ENCODE assay signal across 8 mouse cellular contexts in the genomic region with DNA sequence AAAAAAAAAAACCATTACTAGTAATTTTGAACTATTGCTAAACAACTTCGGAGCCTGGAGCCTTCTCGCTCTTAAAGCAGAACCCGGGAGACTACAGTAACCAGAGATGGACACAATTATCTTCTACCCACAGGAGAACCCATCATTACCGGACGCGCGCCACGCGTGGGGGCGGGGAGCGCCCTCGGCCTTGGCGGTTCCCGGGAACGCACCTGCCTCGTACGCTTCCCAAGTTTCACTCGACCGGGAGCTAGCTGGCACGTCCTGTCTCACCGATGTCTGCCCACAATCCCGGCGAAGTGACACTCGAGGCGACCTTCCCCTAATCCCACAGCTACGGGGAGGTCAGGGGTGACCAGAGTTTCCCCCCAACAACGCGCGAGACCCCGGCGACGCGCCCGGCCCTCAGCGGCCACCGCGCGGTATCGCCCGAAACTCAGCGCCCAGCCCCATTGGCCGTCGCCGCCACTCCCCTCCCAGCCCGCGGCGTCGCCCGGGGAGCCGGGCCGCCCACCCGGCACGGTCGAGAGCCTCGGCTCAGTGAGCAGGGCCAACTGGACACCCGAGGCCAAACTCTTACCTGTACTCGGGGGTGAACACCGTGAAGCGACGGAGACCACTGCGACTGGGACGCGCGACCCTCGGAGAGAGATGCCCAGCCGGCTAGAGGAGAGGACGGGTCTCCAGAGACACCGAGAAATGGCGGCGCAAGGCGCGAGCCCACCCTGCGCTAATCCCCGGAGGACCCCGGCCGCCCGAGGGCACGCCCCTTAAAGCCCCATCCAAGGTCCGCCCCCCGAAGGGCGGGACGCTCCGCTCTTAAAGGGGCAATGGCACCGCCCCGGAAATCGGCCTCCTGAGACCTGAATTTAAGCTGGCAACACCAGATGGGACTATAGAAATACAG. TPM values are rescaled to one million over a fixed set of nuclear protein-coding genes. Genes with fewer than 3 reads are reported as not detected.
DNase-seq lines count a peak whose midpoint lies in the region; ATAC-seq and TF ChIP-seq lines count a peak whose summit lies in the region.

Epb41l5 (minus strand) TSS at position 796 of the 907 bp plus-strand sequence.

- peak within 1 kb of the TSS; percentile 63; the same call in 1 of the 2 replicates for H3K27ac ChIP-seq in ES-Bruce4 (ENCODE audit: insufficient read depth, low read length)
- peak within 1 kb of the TSS; percentile 74 for H3K27ac ChIP-seq in forebrain, embryonic 13.5 days
- peak within 1 kb of the TSS; percentile 92 for H3K27ac ChIP-seq in heart, postnatal 0 days (ENCODE audit: low read depth)
- peak within 1 kb of the TSS; percentile 86 for H3K27ac ChIP-seq in liver, embryonic 15.5 days (replicated peaks)
- H3K27ac ChIP-seq in neural tube, embryonic 12.5 days = no peak within 1 kb of the TSS
- peak within 1 kb of the TSS; percentile 91 for H3K27ac ChIP-seq in stomach, postnatal 0 days (replicated peaks)

- TF ChIP-seq EP300 in ES-Bruce4 (IDR thresholded peaks at IDR 0.05; ENCODE audit: insufficient read depth, low read depth, low read length) = no peak
- no peak for TF ChIP-seq EP300 in heart, postnatal 0 days (IDR thresholded peaks at IDR 0.05; ENCODE audit: low read depth)
- no peak for TF ChIP-seq EP300 in stomach, postnatal 0 days (optimal IDR thresholded peaks at IDR 0.05)

- peak within 1 kb of the TSS; percentile 88 for H3K4me3 ChIP-seq in ES-Bruce4 (ENCODE audit: low read depth, low read length)
- peak within 1 kb of the TSS; percentile 83 for H3K4me3 ChIP-seq in forebrain, embryonic 13.5 days
- H3K4me3 ChIP-seq in heart, postnatal 0 days (ENCODE audit: low read depth, low read length) = peak within 1 kb of the TSS; percentile 91
- H3K4me3 ChIP-seq in liver, embryonic 15.5 days (replicated peaks) = peak within 1 kb of the TSS; percentile 85
- H3K4me3 ChIP-seq in neural tube, embryonic 12.5 days = peak within 1 kb of the TSS; percentile 71
- H3K4me3 ChIP-seq in stomach, postnatal 0 days (ENCODE audit: low read depth, low read length) = peak within 1 kb of the TSS; percentile 84

- peak; percentile 97 for ATAC-seq in forebrain, embryonic 13.5 days
- peak; percentile 93 for ATAC-seq in heart, postnatal 0 days (ENCODE audit: insufficient read depth, low read depth)
- ATAC-seq in liver, embryonic 15.5 days (ENCODE audit: insufficient read depth) = peak; percentile 88
- peak; percentile 97 for ATAC-seq in neural tube, embryonic 12.5 days (ENCODE audit: low FRiP score, low read depth)
- peak; percentile 95 for ATAC-seq in stomach, postnatal 0 days (ENCODE audit: low FRiP score, low TSS enrichment)

- H3K27me3 ChIP-seq in ES-Bruce4 (ENCODE audit: control insufficient read depth, insufficient read depth, low read length, poor library complexity, severe bottlenecking) = no peaks in the 10 kb centered on the region
- H3K27me3 ChIP-seq in forebrain, embryonic 13.5 days = no peaks in the 10 kb centered on the region
- no peaks in the 10 kb centered on the region for H3K27me3 ChIP-seq in heart, postnatal 0 days (ENCODE audit: control insufficient read depth, insufficient read depth, low read length)
- H3K27me3 ChIP-seq in liver, embryonic 15.5 days = no peaks in the 10 kb centered on the region
- no peaks in the 10 kb centered on the region for H3K27me3 ChIP-seq in neural tube, embryonic 12.5 days (replicated peaks)
- no peaks in the 10 kb centered on the region for H3K27me3 ChIP-seq in stomach, postnatal 0 days (ENCODE audit: control insufficient read depth, insufficient read depth, low read length)

- no peaks in the 10 kb centered on the region for H3K9me3 ChIP-seq in ES-Bruce4 (replicated peaks; ENCODE audit: control insufficient read depth, insufficient read depth, low read length, poor library complexity, severe bottlenecking)
- H3K9me3 ChIP-seq in forebrain, embryonic 13.5 days (replicated peaks) = no peaks in the 10 kb centered on the region
- H3K9me3 ChIP-seq in heart, postnatal 0 days (replicated peaks; ENCODE audit: control insufficient read depth, low read length) = no peaks in the 10 kb centered on the region
- H3K9me3 ChIP-seq in liver, embryonic 15.5 days (replicated peaks) = no peaks in the 10 kb centered on the region
- no peaks in the 10 kb centered on the region for H3K9me3 ChIP-seq in neural tube, embryonic 12.5 days
- H3K9me3 ChIP-seq in stomach, postnatal 0 days (ENCODE audit: control insufficient read depth, low read length) = no peaks in the 10 kb centered on the region

- peak within 1 kb of the TSS; percentile 61 for H3K9ac ChIP-seq in ES-Bruce4 (ENCODE audit: low read depth, poor library complexity, severe bottlenecking)
- H3K9ac ChIP-seq in forebrain, embryonic 13.5 days = peak within 1 kb of the TSS; percentile 77
- H3K9ac ChIP-seq in heart, postnatal 0 days (replicated peaks; ENCODE audit: low read depth, low read length) = peak within 1 kb of the TSS; percentile 68
- H3K9ac ChIP-seq in liver, embryonic 15.5 days = peak within 1 kb of the TSS; percentile 64
- H3K9ac ChIP-seq in neural tube, embryonic 12.5 days = peak within 1 kb of the TSS; percentile 70
- H3K9ac ChIP-seq in stomach, postnatal 0 days (ENCODE audit: low read length) = peak within 1 kb of the TSS; percentile 74

- no peaks in the 10 kb centered on the region for H3K36me3 ChIP-seq in ES-Bruce4 (ENCODE audit: control insufficient read depth, insufficient read depth, low read length, poor library complexity, severe bottlenecking)
- H3K36me3 ChIP-seq in forebrain, embryonic 13.5 days (ENCODE audit: poor library complexity, severe bottlenecking) = no peaks in the 10 kb centered on the region
- H3K36me3 ChIP-seq in heart, postnatal 0 days (replicated peaks; ENCODE audit: control insufficient read depth, insufficient read depth, low read length) = no peaks in the 10 kb centered on the region
- no peaks in the 10 kb centered on the region for H3K36me3 ChIP-seq in liver, embryonic 15.5 days (replicated peaks)
- H3K36me3 ChIP-seq in neural tube, embryonic 12.5 days = no peaks in the 10 kb centered on the region
- H3K36me3 ChIP-seq in stomach, postnatal 0 days (ENCODE audit: control insufficient read depth, insufficient read depth, low read length) = no peaks in the 10 kb centered on the region

- H3K4me2 ChIP-seq in forebrain, embryonic 13.5 days = peak within 1 kb of the TSS; percentile 83
- peak within 1 kb of the TSS; percentile 94 for H3K4me2 ChIP-seq in heart, postnatal 0 days (ENCODE audit: low read depth, low read length)
- H3K4me2 ChIP-seq in liver, embryonic 15.5 days = peak within 1 kb of the TSS; percentile 95
- H3K4me2 ChIP-seq in neural tube, embryonic 12.5 days (replicated peaks) = peak within 1 kb of the TSS; percentile 88
- peak within 1 kb of the TSS; percentile 78 for H3K4me2 ChIP-seq in stomach, postnatal 0 days (replicated peaks; ENCODE audit: low read depth)

- no peaks in the 10 kb centered on the region for H3K4me1 ChIP-seq in ES-Bruce4 (ENCODE audit: control insufficient read depth, insufficient read depth, low read length)
- peaks cover 14% of the 10 kb centered on the region for H3K4me1 ChIP-seq in forebrain, embryonic 13.5 days
- H3K4me1 ChIP-seq in heart, postnatal 0 days (ENCODE audit: control insufficient read depth, insufficient read depth) = peaks cover 11% of the 10 kb centered on the region; the same call in 1 of the 2 replicates
- peaks cover 16% of the 10 kb centered on the region for H3K4me1 ChIP-seq in liver, embryonic 15.5 days (replicated peaks)
- peaks cover 5% of the 10 kb centered on the region for H3K4me1 ChIP-seq in neural tube, embryonic 12.5 days
- no peaks in the 10 kb centered on the region for H3K4me1 ChIP-seq in stomach, postnatal 0 days (replicated peaks; ENCODE audit: control insufficient read depth, insufficient read depth)

- peak; percentile 78 for DNase-seq in c-Kit-positive CD71-positive TER-119-positive erythroid progenitor cells, embryonic 14.5 days (ENCODE audit: low spot score)
- peak; percentile 66 for DNase-seq in heart, postnatal 0 days (ENCODE audit: low spot score)
- peak; percentile 85 to 92 for DNase-seq in kidney, postnatal 36 days
- peak; percentile 91 for DNase-seq in stomach, postnatal 0 days (ENCODE audit: low spot score)

- WGBS in forebrain, embryonic 13.5 days = under 1% methylated on average over 85 of the region's 86 CpGs
- WGBS in heart, postnatal 0 days = under 1% methylated on average over 86 of the region's 86 CpGs
- under 1% methylated on average over 86 of the region's 86 CpGs for WGBS in liver, embryonic 15.5 days (ENCODE audit: insufficient replicate concordance)
- under 1% methylated on average over 86 of the region's 86 CpGs for WGBS in neural tube, embryonic 12.5 days
- under 1% methylated on average over 86 of the region's 86 CpGs for WGBS in stomach, postnatal 0 days

- TF ChIP-seq POLR2A in ES-Bruce4 (IDR thresholded peaks at IDR 0.05; ENCODE audit: insufficient read depth, low read length) = peak; percentile 71

- TF ChIP-seq CTCF in ES-Bruce4 (IDR thresholded peaks at IDR 0.05; ENCODE audit: low read depth, low read length) = no peak
- TF ChIP-seq CTCF in heart, postnatal 0 days (IDR thresholded peaks at IDR 0.05; ENCODE audit: low read depth) = no peak
- no peak for TF ChIP-seq CTCF in stomach, postnatal 0 days (IDR thresholded peaks at IDR 0.05; ENCODE audit: low read depth)

RNA-seq across cellular contexts. Expression of gene Epb41l5, which starts in this region (rescaled TPM):
- 48.2 and 49.7 TPM in 2 replicates for polyA plus RNA-seq in ES-Bruce4 (2011; ENCODE audit: insufficient read depth, insufficient read length, low read depth, missing spikeins)
- polyA plus RNA-seq in forebrain, embryonic 13.5 days (2015; fragmentation: Nextera tagmentation; extraction: Ambion mirVana) = 26.2 and 29.0 TPM in 2 replicates
- total RNA-seq in heart, postnatal 0 days (2014; rRNA removed; ENCODE audit: low replicate concordance) = 6.3 and 6.8 TPM in 2 replicates
- polyA plus RNA-seq in heart, postnatal 0 days (2015; fragmentation: Nextera tagmentation; extraction: Ambion mirVana) = 4.2 and 4.8 TPM in 2 replicates
- polyA plus RNA-seq in liver, embryonic 15.5 days (2015; fragmentation: Nextera tagmentation; extraction: Ambion mirVana) = 17.7 and 20.4 TPM in 2 replicates
- polyA plus RNA-seq in neural tube, embryonic 12.5 days (2016; fragmentation: Nextera tagmentation; extraction: Ambion mirVana) = 23.8 and 24.8 TPM in 2 replicates
- 17.7 and 19.0 TPM in 2 replicates for polyA plus RNA-seq in stomach, postnatal 0 days (2015; fragmentation: Nextera tagmentation; extraction: Ambion mirVana)
